Mouse (Mus musculus) granulocyte monocyte progenitor cell, adult 5-6 weeks (primary cell): ENCODE results near the gene Tenm4. TPM values are rescaled to one million over a fixed set of nuclear protein-coding genes. Genes with fewer than 3 reads are reported as not detected.

Experiments used
- ATAC-seq: replicated peaks from 2 replicates; pipeline ENCODE4 v1.8.0; 2016; ENCODE audit warnings: mild to moderate bottlenecking, moderate TSS enrichment, inconsistent platforms; ENCODE audit not compliant: poor library complexity, severe bottlenecking
- total RNA-seq, 2 experiments: library from RNA; stranded (forward) in 1 of 2; stranded (reverse) in 1 of 2; fragments of 200-712, 200-1000 nt in 1 of 2; fragments of >200 nt in 1 of 2; fragmentation: Nextera tagmentation in 1 of 2; gene quantifications; 2 replicates each; pipeline ENCODE4 v1.2.3; 2014 to 2017

Gene Tenm4
- total RNA-seq, 2 experiments from 2014 or later = not detected

DNA sequence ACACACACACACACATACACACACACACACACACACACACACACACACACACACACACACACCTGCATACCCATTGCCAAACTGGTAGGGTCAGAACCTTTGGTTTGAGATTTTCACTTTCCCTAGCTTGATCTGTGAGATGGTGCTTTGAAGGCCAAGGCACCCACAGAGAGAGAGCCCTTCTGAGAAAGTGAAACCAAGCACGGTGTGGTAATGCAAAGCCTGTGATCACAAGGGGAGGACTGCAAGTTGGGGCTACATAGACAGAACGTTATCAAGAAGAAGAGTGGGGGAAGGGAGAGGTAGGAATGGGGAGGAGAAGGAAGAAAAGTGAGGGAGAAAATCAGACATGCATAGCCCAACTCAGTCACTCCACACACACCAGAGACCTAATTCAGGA, 285.6 kb downstream of the Tenm4 start:
- ATAC-seq = no peak

- ATAC-seq = no peak
Observed at GRCm38 (mm10) chr7:96457891-96458290, 286.8 kb downstream of the Tenm4 start.

GRCm38 (mm10) chr7:96458992-96459391, 287.9 kb downstream of the Tenm4 start:
- ATAC-seq = no peak

DNA sequence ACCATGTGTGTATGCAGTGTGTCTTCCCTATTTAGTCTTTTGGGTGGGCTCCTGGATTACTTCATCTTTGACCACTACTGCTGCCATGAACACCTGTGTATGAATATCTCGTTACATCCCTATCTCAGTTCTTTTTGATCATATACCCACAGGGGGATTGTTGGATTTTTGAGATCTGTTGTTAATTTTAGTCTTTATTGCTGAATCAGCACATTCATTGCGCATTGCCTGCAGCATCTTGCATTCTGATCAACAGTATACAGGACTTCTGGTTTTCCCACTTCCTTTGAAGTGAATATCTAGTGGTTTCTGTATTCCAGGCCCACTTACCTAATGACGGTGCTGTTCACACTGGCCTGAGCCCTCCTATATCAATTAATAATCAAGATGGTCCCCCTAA, 295.7 kb downstream of the Tenm4 start:
- ATAC-seq = no peak

GRCm38 (mm10) chr7:96470821-96471220, 299.8 kb downstream of the Tenm4 start:
- no peak for ATAC-seq

GRCm38 (mm10) chr7:96474560-96475089, 303.6 kb downstream of the Tenm4 start:
- ATAC-seq = no peak

DNA sequence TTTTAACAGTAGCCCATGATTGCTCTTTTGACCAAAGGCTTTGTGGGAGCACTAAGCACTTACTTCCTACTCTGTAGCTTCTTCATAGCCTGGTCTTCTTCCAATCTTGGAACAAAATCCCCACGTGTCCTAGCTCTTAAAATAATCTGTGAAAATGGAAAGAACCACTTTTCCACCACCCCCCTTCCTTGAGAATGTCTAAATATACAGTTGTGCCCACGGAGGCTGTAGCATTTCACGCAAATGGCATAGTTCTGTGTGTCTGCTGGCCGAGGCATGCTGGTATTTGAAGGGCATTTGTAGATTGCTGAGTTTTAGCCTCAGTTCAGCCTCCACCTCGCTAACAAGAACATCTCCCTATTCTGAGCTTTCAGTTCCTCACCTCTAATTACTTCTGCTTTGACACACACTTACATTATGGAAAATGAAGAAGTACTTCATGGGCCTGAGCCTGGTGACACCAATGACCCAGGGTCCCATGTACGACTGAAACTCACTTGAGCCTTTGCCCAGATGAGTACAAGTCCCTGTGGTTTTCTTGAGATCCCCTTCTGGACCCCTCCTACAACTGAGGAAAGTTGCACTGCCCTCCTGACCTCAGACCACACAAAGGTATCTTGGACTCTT, 306.1 kb downstream of the Tenm4 start:
- peak; percentile 92 for ATAC-seq

- peak; percentile 34 for ATAC-seq
Observed at GRCm38 (mm10) chr7:96479139-96479538, 308.1 kb downstream of the Tenm4 start.

DNA sequence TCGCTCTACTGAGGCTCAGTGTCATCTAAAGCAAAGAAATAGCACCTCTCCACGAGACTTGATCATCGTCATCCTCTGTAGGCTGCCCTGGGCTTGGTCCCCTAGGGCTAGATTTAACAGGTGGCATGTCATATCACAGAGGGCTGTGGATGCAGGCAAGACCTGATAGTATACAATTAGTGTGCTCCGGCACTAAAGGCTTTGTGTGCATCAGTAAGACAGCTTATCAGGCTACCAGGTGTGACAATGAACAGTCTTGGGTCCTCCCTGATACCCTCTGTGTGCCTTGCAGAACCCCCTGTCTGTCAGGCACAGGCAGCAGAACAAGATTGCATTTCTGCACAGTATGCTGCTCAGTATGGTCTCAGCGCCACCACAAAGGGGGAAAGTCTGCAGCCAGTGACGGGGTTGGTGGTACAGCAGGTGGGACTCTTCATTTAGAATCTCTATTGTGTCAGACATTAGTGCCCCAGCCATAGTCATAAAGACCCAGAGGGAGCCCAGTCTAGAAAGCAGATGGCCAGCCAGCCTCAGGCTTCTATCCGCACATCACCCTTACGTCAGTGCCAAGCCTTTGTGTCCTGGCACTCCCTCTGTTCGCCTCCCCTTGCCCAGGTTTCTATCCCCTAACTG, 309.4 kb downstream of the Tenm4 start:
- no peak for ATAC-seq

DNA sequence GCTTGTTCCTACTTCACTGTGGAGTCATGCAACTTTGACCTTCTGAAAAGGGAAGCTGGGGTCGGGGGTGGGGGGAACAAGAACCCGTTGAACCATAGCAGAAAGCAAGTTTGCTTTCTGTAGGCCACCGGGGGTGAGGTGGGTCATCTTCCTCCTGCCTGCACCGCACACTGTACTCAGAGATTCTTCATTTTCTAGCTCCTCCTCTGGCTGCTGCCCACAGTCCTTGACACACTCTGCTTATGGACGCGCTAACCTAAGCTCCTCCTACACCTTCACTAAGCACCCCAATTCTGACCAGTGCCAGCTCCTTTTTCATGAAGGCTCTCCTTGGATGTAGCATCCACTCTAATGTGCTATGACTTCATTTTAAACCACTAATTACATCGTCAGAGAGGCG, 311.9 kb downstream of the Tenm4 start:
- peak; percentile 65 for ATAC-seq

- no peak for ATAC-seq
Observed at GRCm38 (mm10) chr7:96484006-96484581, 313.0 kb downstream of the Tenm4 start.

DNA sequence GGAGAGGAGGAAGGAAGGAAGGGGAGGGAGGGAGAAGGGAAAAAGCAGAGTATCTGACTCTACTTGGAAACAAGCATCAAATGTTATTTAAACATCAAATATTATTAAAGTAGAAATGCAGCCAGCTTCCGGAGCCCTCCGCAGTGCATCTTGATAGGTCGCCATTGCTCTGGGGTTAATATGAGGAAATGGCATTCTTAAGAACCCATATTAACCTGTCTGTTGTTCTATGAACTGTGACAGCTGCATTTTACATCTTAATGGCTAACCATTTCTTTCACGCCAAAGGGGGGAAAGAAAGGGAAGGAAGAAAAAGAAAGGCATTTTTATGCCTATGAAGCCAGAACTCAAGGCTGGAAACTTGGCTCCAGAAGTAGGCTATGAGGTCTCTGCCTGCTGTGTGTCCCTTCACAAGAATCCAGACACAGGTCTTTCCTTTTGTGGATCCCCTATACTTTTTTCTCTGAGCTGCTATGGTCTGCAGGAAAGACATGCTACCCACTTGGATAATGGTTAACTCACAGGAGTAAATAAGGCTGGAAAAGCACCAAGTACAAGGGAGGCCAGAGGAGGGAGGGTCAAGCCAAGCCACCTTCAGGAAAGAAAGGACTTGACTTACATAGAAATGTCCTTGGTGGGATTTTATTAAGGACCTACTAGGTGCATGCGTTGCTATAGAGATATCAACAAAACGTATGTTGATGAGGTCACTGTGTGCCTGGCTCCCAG, 318.5 kb downstream of the Tenm4 start:
- no peak for ATAC-seq

DNA sequence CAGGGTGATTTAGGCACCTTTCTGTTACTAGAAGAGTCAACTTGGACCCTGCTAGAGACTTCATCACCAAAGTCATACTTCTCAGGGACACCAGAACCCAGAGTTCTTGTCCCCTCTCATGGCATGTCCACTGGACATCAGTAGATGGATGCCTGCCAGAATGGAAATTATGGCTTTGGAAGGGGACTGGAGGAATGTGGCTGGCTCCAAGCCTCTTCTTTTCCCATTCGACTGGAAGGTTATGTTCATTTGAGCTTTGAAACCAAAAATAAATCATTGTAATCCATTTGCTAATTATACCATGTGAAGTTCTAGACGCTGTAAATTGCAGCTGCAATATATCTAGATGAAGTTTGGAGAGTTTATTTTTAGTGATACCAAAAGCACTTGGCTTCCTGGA, 320.9 kb downstream of the Tenm4 start:
- ATAC-seq = no peak

DNA sequence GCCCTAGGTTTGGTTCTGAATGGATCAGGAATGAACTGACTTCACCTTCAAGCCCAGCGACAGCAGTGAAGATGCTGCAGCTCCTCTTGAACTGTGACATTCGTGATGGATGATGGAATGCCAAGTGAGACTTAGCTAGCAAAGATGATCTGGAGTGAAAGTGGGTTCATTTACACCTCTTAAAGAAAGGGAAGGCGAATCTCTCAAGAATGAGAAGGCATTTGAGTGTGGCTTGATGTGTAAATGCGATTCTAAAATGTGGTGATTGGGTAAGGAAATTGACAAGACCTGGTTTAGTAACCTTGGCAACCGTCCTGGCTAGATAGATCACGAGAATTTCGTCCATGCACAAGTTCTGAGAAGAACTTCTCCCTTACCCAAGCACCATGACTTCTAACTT, 321.6 kb downstream of the Tenm4 start:
- no peak for ATAC-seq

- ATAC-seq = no peak
Observed at GRCm38 (mm10) chr7:96494057-96494456, 323.0 kb downstream of the Tenm4 start.

DNA sequence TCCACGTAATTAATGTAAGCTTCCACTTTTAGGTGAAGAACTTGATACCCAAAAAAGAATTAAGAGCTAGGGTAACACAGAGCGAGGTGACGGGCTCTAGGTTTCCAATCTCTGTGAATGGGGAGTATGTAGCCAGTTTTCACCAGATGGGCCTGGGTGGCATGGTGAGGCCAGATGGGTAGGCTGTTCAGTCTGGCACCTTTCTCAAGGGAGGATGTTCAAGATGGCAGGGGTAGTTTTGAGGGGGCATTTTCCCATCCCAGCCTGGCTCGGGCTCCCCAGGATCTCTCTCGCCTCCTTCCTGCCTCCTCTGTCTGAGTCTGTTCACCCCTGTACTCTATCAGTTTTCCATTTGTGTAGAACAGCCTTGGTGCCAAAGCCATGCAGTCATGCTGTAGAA, 329.1 kb downstream of the Tenm4 start:
- no peak for ATAC-seq

DNA sequence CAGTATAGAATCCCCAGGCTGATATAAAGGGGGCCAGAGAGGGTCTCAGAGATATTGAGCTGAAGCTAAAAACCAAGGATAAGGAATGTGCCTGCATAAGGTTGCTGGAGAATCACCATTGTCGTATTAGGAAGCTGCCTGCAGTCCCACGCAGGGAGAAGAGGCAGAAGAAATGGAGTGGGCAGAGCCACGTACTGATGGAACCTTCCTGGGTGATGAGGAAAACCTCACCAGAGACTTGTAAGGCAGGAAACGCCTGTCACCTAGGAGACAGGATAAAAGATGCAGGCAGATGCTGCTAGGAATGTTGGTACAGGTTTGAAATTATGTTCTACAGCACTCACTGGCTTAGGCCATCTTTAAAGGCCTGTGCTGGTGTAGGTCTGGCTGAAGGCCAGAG, 329.8 kb downstream of the Tenm4 start:
- no peak for ATAC-seq

GRCm38 (mm10) chr7:96502321-96502973, 331.4 kb downstream of the Tenm4 start:
- no peak for ATAC-seq

GRCm38 (mm10) chr7:96505538-96505937, 334.5 kb downstream of the Tenm4 start:
- no peak for ATAC-seq

GRCm38 (mm10) chr7:96507046-96507445, 336.0 kb downstream of the Tenm4 start:
- no peak for ATAC-seq

GRCm38 (mm10) chr7:96510396-96510795, 339.4 kb downstream of the Tenm4 start:
- ATAC-seq = no peak
